Mouse (Mus musculus) adrenal gland, adult (tissue): ENCODE results near the gene Foxl2.

Experiments
- DNase-seq, 2 experiments: peaks; one replicate each; pipeline ENCODE4 v3.0.0; 2022 to 2023; ENCODE audit warnings: low spot score in 1 of 2; ENCODE audit not compliant: inconsistent age in 2 of 2

Foxl2 gene

DNA sequence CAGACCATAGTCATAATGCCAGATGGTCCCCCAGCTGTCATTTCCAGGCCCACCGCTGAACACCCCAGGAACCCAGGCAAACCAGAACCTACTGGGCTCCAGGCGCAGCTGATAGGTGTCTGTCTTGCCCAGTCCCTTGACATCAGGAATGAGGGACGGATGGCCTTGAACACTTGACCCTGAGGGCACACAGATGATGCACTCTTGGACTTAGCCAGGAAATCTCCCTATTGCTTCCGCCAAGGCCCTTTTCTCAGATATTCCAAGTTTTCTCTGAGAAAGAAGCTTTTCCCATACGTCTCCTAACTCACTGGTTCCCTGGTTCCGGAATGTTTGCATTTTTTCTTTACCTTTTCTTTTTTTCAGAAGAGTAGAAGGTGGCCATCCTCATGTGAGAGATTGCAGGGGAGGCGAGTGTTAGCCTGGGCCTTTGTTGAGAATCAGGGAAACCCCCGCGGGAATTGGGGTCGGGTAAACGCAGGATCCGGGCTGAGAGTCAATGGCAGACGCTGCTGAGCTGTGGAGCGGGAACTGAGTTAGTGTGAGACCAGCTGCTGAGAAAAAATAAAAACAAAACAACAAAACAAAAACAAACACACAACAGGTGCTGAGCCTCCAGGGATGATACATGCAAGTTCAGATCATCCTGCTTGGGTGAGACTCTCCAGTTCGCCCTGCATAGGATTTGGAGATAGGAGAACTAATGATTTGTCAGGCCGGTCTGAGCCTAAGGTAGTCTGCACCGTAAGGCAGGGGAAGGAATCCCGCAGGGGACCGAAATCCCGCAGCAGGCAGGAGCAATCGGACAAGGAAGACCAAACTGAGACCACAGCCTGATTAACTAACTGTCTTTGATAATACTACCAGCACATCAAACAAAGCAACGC lies 6.7 kb downstream of the Foxl2 start:
- no peak for DNase-seq

DNA sequence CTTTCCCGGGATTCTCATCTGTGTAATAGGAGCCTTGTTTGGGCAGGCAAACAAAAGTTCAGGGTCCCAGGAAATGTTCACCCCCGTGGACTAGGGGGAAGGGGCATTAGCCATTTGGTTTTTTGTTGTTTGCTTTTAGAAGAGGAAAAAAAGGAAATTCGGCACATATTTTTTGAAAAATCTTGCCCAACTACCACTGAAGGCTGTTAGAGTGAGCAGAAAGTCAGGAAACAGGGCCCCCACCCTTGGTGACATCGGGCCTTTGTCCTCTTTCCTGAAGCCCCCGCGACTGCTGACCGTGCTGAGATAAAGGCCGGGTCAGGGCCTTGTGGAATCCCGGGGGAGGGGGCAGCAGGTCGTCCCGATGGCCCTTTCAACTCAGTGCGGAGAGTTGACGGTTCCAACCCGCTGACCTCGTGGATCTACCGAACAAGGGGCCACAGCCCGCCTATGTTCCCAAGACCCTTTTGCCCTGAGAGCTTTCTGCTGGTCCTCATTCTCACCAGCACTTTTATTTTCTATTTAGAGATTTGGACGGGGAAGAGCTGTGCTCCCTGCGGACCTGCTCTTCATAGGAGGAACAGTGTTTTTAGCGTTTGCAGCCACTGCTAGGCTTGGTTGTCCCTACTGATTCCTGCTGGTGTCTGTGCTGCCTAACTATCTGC lies 7.5 kb downstream of the Foxl2 start:
- no peak for DNase-seq

DNA sequence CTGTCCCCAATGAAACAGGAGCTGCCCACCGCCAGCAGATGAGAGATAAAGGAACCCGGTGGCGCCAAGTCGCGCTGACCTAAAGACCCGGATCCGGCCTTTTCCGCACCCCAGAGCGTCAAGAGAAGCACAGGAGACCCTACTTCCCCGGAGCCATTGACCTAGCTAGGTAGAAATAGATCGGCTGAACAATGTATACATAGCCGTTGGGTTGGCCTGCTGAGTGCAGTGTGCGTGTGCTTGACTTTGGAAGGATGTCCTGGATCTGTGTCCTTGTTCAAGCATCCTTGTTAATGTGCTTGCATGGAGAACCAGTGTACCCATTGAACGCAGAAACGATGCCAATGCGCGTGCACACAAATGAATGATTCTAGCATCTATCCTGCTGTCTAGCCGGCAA lies 8.6 kb downstream of the Foxl2 start:
- DNase-seq = no peak

DNA sequence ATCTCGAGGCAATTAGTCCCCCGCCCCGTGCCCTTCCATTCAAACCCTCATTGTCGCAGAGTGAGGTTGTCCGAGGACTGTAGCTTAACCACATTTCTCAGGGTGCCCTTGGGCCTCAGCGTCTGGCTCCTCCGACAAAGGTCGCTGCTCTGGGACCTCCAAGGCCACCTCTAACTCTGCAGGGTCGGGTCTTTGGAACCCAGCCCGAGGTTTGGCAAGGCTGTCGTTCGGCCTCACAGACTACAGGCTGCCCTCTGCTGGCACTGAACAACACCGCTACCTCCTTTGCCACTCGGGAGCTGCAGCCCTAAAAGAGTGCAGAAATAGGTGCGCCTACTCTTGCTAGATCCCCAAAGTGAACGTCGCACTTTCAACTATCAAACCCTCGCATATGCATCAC lies 10.0 kb downstream of the Foxl2 start:
- peak; percentile 51 to 87 for DNase-seq

DNA sequence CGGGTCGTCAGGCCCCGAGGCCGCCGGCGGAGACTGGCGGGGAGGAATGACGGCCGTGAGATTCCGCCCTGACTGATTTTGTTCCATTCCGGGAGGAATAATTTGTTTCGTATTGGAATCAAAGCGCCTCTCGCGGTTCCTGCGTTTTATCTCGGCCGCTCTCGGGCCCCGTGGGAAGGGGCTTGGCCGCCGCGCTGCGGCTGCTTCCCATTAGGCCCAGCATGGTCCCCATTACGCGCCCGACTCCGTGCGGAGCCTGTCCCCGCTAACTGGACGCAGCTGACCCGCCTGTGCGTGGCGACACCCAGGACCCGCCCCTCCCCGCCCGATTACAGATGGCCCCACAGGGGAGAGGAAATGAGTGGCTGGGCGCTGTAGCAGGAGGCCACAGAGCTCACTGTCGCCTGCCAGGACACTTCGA lies 18.0 kb downstream of the Foxl2 start:
- DNase-seq = peak; percentile 17 to 52

DNA sequence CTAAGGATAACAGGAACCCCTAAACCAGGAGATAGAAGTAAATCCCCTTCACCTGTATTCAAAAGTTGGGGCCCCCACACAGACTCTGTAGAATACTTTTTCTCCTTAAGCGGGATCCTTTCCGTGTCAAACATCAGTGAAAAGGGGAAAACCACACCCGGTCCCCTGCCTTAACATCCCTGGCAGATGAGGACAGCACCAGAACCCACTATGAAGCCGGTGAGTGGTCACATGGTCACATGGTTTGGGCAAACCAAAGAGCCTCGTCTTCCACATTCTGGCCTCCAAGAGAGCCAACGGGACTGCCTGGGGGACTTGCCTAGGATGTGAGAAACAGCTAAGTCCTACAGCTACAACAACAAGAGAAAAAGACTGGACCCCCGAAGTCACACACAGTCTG lies 18.5 kb downstream of the Foxl2 start:
- DNase-seq = peak in 1 of 2 experiments; percentile 28

GRCm38 (mm10) chr9:98974898-98975297 lies 19.8 kb downstream of the Foxl2 start:
- DNase-seq = no peak

DNA sequence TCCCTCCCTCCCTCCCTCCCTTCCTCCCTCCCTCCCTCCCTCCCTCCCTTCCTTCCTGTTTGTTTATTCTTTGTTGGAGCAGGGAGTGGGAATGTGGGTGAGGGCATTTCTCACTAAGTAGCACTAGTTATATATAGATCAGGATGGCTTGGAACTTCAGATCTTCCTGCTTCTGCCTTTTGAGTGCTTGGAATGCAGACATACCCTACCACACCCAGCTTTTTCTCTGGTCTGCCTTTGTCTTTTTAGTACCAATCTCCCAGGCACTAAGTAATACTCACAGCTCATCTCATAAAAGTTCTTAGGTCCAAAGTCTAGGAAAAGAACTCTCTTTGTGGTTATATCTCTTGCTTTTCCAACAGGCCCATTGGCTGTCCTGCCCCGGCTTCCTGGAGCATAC lies 21.0 kb downstream of the Foxl2 start:
- DNase-seq = no peak

DNA sequence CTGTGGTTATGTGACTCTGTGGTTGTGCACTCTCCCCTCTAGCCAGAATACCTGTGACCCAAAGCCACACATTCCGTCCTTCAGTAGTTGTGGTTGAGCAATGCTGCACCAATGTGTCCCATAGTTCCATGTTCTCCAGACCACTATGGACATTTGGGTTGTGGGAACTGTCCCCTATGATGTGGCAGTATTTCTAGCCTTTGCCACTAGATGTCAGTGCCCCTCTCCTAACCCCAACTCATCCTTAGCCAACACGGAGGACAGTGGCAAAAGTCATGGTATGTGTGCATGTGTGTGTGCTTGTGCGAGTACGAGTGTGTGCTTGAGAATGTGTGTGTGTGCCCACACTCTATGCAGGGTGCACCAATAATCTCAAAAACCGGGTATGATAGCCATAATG lies 21.4 kb downstream of the Foxl2 start:
- peak in 1 of 2 experiments; percentile 44 for DNase-seq

GRCm38 (mm10) chr9:98979431-98980416 lies 24.6 kb downstream of the Foxl2 start:
- DNase-seq = peak; percentile 88 to 96

DNA sequence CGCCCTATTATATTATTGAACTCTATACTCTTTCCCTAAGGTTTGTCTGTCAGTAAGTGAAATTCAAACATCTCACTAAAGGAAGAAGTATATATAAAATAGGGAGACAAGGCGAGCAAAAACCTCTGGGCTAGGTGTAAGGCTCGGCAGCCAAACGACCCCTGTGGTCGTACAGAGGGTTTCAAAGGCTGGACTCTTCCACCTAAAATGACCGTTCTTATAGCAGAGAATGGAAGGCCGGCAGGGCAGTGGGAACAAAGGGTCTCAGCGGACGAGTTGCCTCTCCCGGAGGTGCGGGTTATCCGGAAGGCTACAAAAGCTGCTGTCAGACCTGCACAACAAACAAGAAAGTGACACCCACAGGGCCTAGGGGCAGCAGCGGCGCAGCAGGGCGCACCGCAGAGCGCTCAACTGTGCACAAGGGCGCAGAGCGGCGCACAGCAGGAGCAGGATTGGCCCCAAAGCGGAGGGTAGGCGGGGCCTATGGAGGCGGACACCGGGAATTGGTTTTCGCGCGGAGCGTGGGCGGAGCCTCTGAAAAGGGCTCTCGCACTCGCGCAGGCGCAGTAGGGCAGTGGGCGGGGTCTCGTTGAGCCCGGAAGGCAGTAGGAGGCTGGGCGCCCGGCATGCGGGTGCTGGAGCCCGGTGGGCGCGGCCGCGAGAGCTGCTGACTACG lies 30.9 kb downstream of the Foxl2 start, which contains the start of gene Faim:
Gene Faim (plus strand): TSS at position 574 of the 676 bp plus-strand sequence.
- DNase-seq = peak; percentile 100

DNA sequence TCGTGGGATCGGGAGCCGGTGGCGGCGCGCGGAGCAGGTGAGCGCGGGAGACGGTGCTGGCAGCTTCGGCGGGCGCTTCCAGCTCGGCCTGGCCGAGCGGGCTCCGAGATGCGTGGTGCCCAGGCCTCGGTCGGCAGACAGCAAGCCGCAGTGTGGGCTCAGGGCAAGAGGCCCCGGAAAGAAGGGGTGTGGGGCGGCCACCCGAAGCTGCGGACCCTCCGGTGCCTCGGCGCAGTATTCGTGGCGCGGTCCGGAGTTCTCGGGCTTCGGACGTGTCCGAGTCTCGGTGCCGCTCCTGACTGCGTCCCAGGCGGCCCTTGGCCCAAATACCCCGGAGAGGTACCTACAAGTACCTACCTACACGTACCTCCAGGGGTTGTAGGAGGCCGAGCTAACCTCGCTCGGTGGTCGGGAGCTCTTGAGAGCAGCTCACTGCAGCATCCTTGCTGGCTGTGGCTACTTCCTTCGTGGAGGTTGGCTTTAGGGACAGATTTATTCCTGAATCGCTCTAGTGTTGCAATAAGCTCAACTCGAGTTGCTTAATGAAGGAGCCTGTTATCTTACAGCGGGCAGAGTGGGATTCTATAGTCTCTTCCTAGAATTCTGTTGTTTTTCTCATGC lies 31.5 kb downstream of the Foxl2 start:
- DNase-seq = no peak

DNA sequence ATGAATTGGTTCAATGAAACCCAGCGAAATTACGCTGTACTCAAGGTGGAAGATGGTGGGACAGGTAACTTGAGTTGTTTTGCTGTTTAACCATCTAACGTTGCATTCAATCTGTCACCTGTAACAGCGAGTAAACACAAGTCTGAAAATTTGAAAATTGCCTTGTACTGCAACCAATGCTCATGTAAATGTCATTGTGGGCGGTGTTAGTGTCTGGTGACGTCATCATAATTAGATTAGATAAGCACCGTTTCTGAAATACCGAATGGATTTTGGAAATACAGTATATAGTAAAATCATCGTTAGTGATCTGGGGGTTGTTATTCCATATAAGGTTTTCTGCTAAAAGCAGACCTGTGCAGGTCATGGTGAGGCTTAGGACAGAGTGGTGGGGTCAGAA lies 32.0 kb downstream of the Foxl2 start:
- peak in 1 of 2 experiments; percentile 55 for DNase-seq

DNA sequence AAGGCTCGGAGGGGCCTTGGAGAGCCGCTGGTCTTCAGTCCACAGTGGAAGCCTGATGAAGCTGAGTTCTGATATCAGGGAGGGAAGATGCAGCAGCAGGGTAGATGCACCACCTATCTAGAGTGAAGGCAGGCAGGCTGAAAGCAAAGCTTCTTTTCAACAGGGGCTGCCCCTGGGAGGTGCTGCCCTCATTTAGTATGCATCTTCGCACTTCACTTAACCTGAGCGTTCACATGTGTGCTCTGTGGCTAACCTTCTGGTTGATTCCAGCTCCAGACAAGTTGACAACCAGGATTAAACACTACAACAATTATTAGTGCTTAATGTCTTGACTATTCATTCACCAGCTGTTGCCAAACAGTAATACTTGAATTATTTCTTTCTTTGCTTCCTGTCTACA lies 39.0 kb downstream of the Foxl2 start:
- DNase-seq = no peak

DNA sequence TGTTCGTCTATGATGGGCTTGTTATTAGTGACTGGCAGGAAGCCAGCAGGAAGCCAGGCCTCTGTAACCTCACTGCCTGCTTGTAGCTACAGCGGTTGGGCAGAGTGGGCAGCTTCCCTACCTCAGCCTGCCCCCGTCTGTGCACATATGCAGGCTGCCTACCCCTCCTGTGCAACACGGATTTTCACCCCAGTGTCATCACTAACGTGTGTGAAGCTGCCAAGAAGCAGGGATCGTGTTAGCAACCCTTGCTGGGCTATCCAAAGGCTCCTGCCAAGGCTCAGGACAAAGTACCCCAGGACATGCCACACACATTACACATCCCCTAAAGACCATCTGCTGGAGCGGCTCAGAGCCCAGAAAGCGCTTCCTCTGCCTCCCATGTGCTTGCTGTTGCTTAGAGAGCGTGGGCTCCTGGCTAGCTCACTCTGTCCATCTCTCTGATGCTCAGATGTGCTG lies 44.8 kb downstream of the Foxl2 start:
- no peak for DNase-seq

GRCm38 (mm10) chr9:99001326-99001725 lies 46.2 kb downstream of the Foxl2 start:
- no peak for DNase-seq
